Mouse (Mus musculus) MEL (cell line): ENCODE results near the gene Olfr1293-ps. TPM values are rescaled to one million over a fixed set of nuclear protein-coding genes. Genes with fewer than 3 reads are reported as not detected.

Experiments
- DNase-seq: peaks from one replicate; pipeline ENCODE4 v3.0.0; 2011; ENCODE audit warnings: low read depth, low spot score
- H3K27ac ChIP-seq: 2 replicates; pipeline ENCODE4 v1.5.1; 2012; ENCODE audit warnings: low read depth, mild to moderate bottlenecking, control low read depth, low read length, moderate library complexity; ENCODE audit not compliant: control insufficient read depth
- H3K27me3 ChIP-seq, 2 experiments: fragments of 150-350 bp in 1 of 2; sonication (generic) in 1 of 2; 2 replicates each; pipeline ENCODE4 v1.6.1; 2012; ENCODE audit warnings: low read length in 2 of 2, mild to moderate bottlenecking in 2 of 2, improper control_type of control experiment in 1 of 2, moderate library complexity in 1 of 2; ENCODE audit not compliant: insufficient read depth in 2 of 2, control insufficient read depth in 1 of 2
- H3K36me3 ChIP-seq, 2 experiments: 2 replicates each; pipeline ENCODE4 v1.6.1; 2012 to 2014; ENCODE audit warnings: low read length in 2 of 2, improper control_type of control experiment in 1 of 2, inconsistent platforms in 1 of 2, mild to moderate bottlenecking in 1 of 2; ENCODE audit not compliant: insufficient read depth in 2 of 2, control insufficient read depth in 1 of 2
- H3K4me1 ChIP-seq, 2 experiments: fragments of 150-350 bp in 1 of 2; sonication (generic) in 1 of 2; 2 replicates each; pipeline ENCODE4 v1.6.1; 2012; ENCODE audit warnings: low read length in 2 of 2, improper control_type of control experiment in 1 of 2, mild to moderate bottlenecking in 1 of 2; ENCODE audit not compliant: insufficient read depth in 2 of 2, control insufficient read depth in 1 of 2
- H3K4me3 ChIP-seq, 2 experiments: fragments of 150-350 bp in 1 of 2; sonication (generic) in 1 of 2; 2 replicates each; pipeline ENCODE4 v1.5.1; 2012; ENCODE audit warnings: low read depth in 2 of 2, low read length in 2 of 2, mild to moderate bottlenecking in 2 of 2, moderate library complexity in 2 of 2, control low read depth in 1 of 2, improper control_type of control experiment in 1 of 2; ENCODE audit not compliant: control insufficient read depth in 1 of 2, insufficient read depth in 1 of 2
- H3K79me2 ChIP-seq: 2 replicates; pipeline ENCODE4 v1.6.1; 2012; ENCODE audit warnings: mild to moderate bottlenecking, low read length, moderate library complexity; ENCODE audit not compliant: control insufficient read depth, poor library complexity, insufficient read depth
- H3K9ac ChIP-seq: 2 replicates; pipeline ENCODE4 v1.6.1; 2012; ENCODE audit warnings: low read depth, mild to moderate bottlenecking, control low read depth, low read length, moderate library complexity; ENCODE audit not compliant: control insufficient read depth, poor library complexity, severe bottlenecking
- H3K9me3 ChIP-seq: fragments of 150-350 bp; sonication (generic); replicated peaks from 2 replicates; pipeline ENCODE4 v1.6.1; 2012; ENCODE audit warnings: mild to moderate bottlenecking, low read length, improper control_type of control experiment, moderate library complexity; ENCODE audit not compliant: insufficient read depth
- CHD1 ChIP-seq: IDR thresholded peaks from 2 replicates; pipeline ENCODE4 v1.6.1; 2012; ENCODE audit warnings: low read depth, mild to moderate bottlenecking, inconsistent platforms, low read length, improper control_type of control experiment
- ELF1 ChIP-seq: IDR thresholded peaks from 2 replicates; pipeline ENCODE4 v1.6.1; 2014; ENCODE audit warnings: low read depth, mild to moderate bottlenecking, inconsistent platforms, low read length, improper control_type of control experiment, moderate library complexity
- ETS1 ChIP-seq: IDR thresholded peaks from 2 replicates; pipeline ENCODE4 v1.6.1; 2012; ENCODE audit warnings: low read depth, mild to moderate bottlenecking, inconsistent platforms, low read length, improper control_type of control experiment, moderate library complexity
- GABPA ChIP-seq: IDR thresholded peaks from 2 replicates; pipeline ENCODE4 v1.6.1; 2012; ENCODE audit warnings: low read depth, mild to moderate bottlenecking, inconsistent platforms, low read length, improper control_type of control experiment, moderate library complexity
- GATA1 ChIP-seq: IDR thresholded peaks from 2 replicates; pipeline ENCODE4 v1.6.1; 2011; ENCODE audit warnings: low read depth, low read length, improper control_type of control experiment
- JUND ChIP-seq: IDR thresholded peaks from 2 replicates; pipeline ENCODE4 v1.6.1; 2011; ENCODE audit warnings: low read depth, mild to moderate bottlenecking, improper control_type of control experiment, low read length
- MEF2A ChIP-seq: IDR thresholded peaks from 2 replicates; pipeline ENCODE4 v1.6.1; 2014; ENCODE audit warnings: low read depth, mild to moderate bottlenecking, inconsistent platforms, low read length, improper control_type of control experiment; ENCODE audit not compliant: poor library complexity, insufficient replicate concordance, severe bottlenecking; ENCODE audit errors: extremely low read depth
- MYB ChIP-seq: IDR thresholded peaks from 2 replicates; pipeline ENCODE4 v1.6.1; 2011; ENCODE audit warnings: mild to moderate bottlenecking, low read depth, low read length, improper control_type of control experiment
- MYC ChIP-seq: IDR thresholded peaks from 2 replicates; pipeline ENCODE4 v1.6.1; 2011; ENCODE audit warnings: low read depth, mild to moderate bottlenecking, low read length, improper control_type of control experiment, moderate library complexity
- NELFE ChIP-seq: IDR thresholded peaks from 2 replicates; pipeline ENCODE4 v1.6.1; 2011; ENCODE audit warnings: low read depth, low read length, improper control_type of control experiment
- NRF1 ChIP-seq: IDR thresholded peaks from 2 replicates; pipeline ENCODE4 v1.6.1; 2014; ENCODE audit warnings: low read depth, mild to moderate bottlenecking, inconsistent platforms, low read length, improper control_type of control experiment, moderate library complexity; ENCODE audit not compliant: poor library complexity, insufficient read depth, severe bottlenecking
- POLR2AphosphoS2 ChIP-seq: IDR thresholded peaks from 2 replicates; pipeline ENCODE4 v1.6.1; 2011; ENCODE audit warnings: low read length, improper control_type of control experiment
- POLR2AphosphoS5 ChIP-seq: IDR thresholded peaks from 2 replicates; pipeline ENCODE4 v1.6.1; 2012; ENCODE audit warnings: low read depth, borderline replicate concordance, mild to moderate bottlenecking, inconsistent platforms, low read length, moderate library complexity, mixed read lengths
- RCOR1 ChIP-seq: IDR thresholded peaks from 2 replicates; pipeline ENCODE4 v1.6.1; 2012; ENCODE audit warnings: low read depth, mild to moderate bottlenecking, inconsistent platforms, low read length, improper control_type of control experiment
- SIN3A ChIP-seq: IDR thresholded peaks from 2 replicates; pipeline ENCODE4 v1.6.1; 2012; ENCODE audit warnings: low read length, improper control_type of control experiment, inconsistent platforms
- TAL1 ChIP-seq: IDR thresholded peaks from 2 replicates; pipeline ENCODE4 v1.6.1; 2012; ENCODE audit warnings: mild to moderate bottlenecking, inconsistent platforms, low read length, moderate library complexity, mixed read lengths
- TBP ChIP-seq: IDR thresholded peaks from 2 replicates; pipeline ENCODE4 v1.8.0; 2011; ENCODE audit warnings: low read depth, low read length, improper control_type of control experiment
- TCF12 ChIP-seq: IDR thresholded peaks from 2 replicates; pipeline ENCODE4 v1.6.1; 2014; ENCODE audit warnings: low read depth, mild to moderate bottlenecking, inconsistent platforms, low read length, improper control_type of control experiment, moderate library complexity
- USF2 ChIP-seq, 2 experiments: IDR thresholded peaks; 2 replicates each; pipeline ENCODE4 v1.6.1; 2011 to 2012; ENCODE audit warnings: improper control_type of control experiment in 2 of 2, low read length in 2 of 2, borderline replicate concordance in 1 of 2, inconsistent platforms in 1 of 2, low read depth in 1 of 2, mild to moderate bottlenecking in 1 of 2; ENCODE audit not compliant: insufficient read depth in 1 of 2
- ZC3H11A ChIP-seq: IDR thresholded peaks from 2 replicates; pipeline ENCODE4 v1.6.1; 2012; ENCODE audit warnings: low read depth, mild to moderate bottlenecking, inconsistent platforms, low read length, improper control_type of control experiment
- ZMIZ1 ChIP-seq: IDR thresholded peaks from 2 replicates; pipeline ENCODE4 v1.6.1; 2012; ENCODE audit warnings: low read depth, mild to moderate bottlenecking, inconsistent platforms, low read length, improper control_type of control experiment, moderate library complexity
- ZNF384 ChIP-seq: IDR thresholded peaks from 2 replicates; pipeline ENCODE4 v1.6.1; 2012; ENCODE audit warnings: low read depth, mild to moderate bottlenecking, inconsistent platforms, low read length, improper control_type of control experiment
- polyA plus RNA-seq, 2 experiments: library from polyadenylated mRNA; stranded (reverse) in 1 of 2; unstranded in 1 of 2; fragments of >175 nt in 1 of 2; fragments of >200 nt in 1 of 2; gene quantifications; 2 replicates each; pipeline versions ENCODE4 v1.2.1 to v1.2.4; 2012; ENCODE audit warnings: low replicate concordance in 2 of 2, low read depth in 1 of 2; ENCODE audit not compliant: insufficient read length in 2 of 2, insufficient read depth in 1 of 2, missing spikeins in 1 of 2
- total RNA-seq: library from RNA; depleted of rRNA; stranded (reverse); fragments of 300-350 nt; gene quantifications from 2 replicates; pipeline ENCODE4 v1.2.3, GENCODE M21; 2012; rRNA removed

Gene Olfr1293-ps
- not detected in 2 replicates for total RNA-seq
- polyA plus RNA-seq = not detected

DNA sequence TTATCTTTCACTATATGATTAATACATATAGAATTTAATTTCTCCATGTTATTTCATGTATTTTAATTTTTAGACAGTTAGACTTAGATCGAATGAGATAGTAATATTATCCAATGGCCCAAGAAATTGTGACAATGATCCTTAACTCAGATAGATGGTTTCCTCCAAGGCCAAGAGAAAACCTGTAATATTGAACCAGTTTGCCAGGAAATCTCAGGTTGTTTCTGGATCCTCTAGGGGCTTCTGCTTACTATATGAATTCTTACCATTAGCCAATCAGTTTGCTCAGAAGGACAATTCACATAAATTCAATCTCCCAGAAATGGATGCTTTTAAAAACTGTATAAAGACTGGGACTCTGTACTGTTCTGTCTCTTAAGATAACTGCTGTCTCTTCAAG is at the start of gene Olfr1293-ps:
Olfr1293-ps (plus strand) TSS at position 301 of the 400 bp plus-strand sequence.
- DNase-seq = no peak

DNA sequence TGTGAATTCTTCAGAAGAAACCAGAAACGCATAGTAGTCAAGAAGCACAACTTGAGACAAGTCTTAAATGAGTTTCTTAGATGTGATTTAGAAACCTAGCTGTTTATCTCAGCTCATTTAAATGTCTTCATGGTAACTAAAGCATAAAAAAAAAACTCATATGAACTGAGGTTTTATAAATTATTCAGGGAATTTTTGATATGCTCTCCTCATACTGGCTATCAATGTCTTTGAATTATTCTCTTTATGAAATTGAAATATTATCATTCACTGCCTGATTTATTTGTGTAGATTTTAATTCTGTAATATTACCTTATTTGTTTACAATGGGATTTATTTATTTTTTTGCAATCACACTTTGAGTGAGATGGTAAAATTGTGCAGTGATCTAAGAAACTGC is 44.5 kb upstream of the Olfr1293-ps start, which contains the start of gene Olfr1289:
Olfr1289 (plus strand) TSS at position 301 of the 400 bp plus-strand sequence.
- no peaks in the 10 kb centered on the region for H3K27me3 ChIP-seq

More for the DNA sequence above, at the start of gene Olfr1293-ps:
- H3K9ac ChIP-seq = no peak within 1 kb of the TSS
- H3K4me1 ChIP-seq = no peaks in the 10 kb centered on the region
- H3K36me3 ChIP-seq = no peaks in the 10 kb centered on the region
- H3K9me3 ChIP-seq = no peaks in the 10 kb centered on the region
- no peaks in the 10 kb centered on the region for H3K27me3 ChIP-seq
- H3K27ac ChIP-seq = no peak within 1 kb of the TSS
- TF ChIP-seq USF2 (IDR thresholded peaks at IDR 0.05; ENCODE audit: borderline replicate concordance in 1 of 2, insufficient read depth in 1 of 2, low read depth in 1 of 2, low read length in 2 of 2) (no peak), TCF12 (no peak), TAL1 (no peak), GATA1 (no peak), MYC (no peak), ZNF384 (no peak), ELF1 (no peak), JUND (no peak), NELFE (no peak), SIN3A (no peak)
- TF ChIP-seq, all 39 proteins: peak for 0
- H3K79me2 ChIP-seq = no peaks in the 10 kb centered on the region
- no peak within 1 kb of the TSS for H3K4me3 ChIP-seq

More for the DNA sequence above, 44.5 kb upstream of the Olfr1293-ps start, which contains the start of gene Olfr1289:
- Histone ChIP-seq H3K27ac (no peak within 1 kb of the TSS), H3K9me3 (no peaks in the 10 kb centered on the region), H3K4me3 (no peak within 1 kb of the TSS), H3K4me1 (no peaks in the 10 kb centered on the region), H3K36me3 (no peaks in the 10 kb centered on the region), H3K79me2 (no peaks in the 10 kb centered on the region), H3K9ac (no peak within 1 kb of the TSS)
- DNase-seq = no peak
- no peak for TF ChIP-seq TBP
- TF ChIP-seq MYB = no peak
- no peak for TF ChIP-seq ZC3H11A
- TF ChIP-seq CHD1 = no peak
- no peak for TF ChIP-seq POLR2AphosphoS5
- TF ChIP-seq ETS1 = no peak
- TF ChIP-seq ZMIZ1 = no peak
- no peak for TF ChIP-seq NRF1
- TF ChIP-seq JUND = no peak
- no peak for TF ChIP-seq RCOR1
- TF ChIP-seq GABPA = no peak
- TF ChIP-seq MEF2A = no peak
- no peak for TF ChIP-seq MYC
- TF ChIP-seq POLR2AphosphoS2 = no peak
